Mouse (Mus musculus) adrenal gland, adult 10 weeks (tissue): Measurements from ENCODE around the gene Olfr980. TPM values are rescaled to one million over a fixed set of nuclear protein-coding genes. Genes with fewer than 3 reads are reported as not detected.

Experiments used
- polyA plus RNA-seq: library from polyadenylated mRNA; stranded (reverse); fragments of 350-450 nt; fragmentation: Illumina TruSeq; extraction: RNeasy Lipid Tissue Mini Kit (QIAGEN cat#74804); gene quantifications from one replicate; pipeline ENCODE4 v1.2.3, GENCODE M21; 2014; ENCODE audit warnings: low read depth, low replicate concordance

The Olfr980 gene
- polyA plus RNA-seq: not detected

DNA sequence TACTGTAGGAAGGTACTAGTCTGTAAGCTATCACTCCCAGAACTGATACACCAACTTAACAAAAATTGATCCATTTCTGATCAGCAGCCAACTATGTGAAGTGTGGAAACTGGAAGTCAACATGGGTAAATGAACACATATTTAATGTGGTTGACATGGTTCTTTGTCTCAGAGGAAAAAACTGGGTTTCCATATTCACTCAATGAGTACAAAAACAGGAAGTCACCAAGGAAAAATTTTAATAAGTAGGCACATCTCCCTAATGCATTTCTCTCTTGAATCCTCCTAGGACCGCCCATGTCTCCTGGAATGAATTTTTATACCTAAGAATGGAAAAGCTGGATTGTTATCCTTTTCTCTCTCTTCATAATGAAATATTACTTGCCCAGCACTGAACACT, at the start of gene Olfr980:
Gene Olfr980 (minus strand): TSS at position 101 of the 400 bp plus-strand sequence.

DNA sequence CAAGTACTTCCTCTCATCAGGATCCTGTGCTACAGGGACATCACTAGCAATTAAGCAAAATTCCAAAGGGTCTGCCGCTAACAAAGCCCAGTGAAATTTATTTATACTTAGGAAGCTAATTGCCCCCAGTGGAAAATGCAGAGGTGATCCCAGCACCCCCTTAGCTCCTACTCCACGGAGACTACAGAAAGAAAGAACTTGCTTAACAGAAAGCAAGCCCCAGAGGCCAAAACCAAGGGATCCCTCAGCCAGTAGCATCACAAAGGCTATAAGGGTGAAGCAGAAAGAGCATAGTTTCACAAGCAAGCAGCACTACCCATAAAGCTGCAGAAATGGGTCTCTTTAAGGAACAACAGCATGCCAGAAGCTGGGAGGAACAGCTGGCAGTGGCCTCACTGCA, 11.8 kb upstream of the Olfr980 start, which contains the start of gene Olfr981:
Gene Olfr981 (plus strand): TSS at position 301 of the 400 bp plus-strand sequence.

DNA sequence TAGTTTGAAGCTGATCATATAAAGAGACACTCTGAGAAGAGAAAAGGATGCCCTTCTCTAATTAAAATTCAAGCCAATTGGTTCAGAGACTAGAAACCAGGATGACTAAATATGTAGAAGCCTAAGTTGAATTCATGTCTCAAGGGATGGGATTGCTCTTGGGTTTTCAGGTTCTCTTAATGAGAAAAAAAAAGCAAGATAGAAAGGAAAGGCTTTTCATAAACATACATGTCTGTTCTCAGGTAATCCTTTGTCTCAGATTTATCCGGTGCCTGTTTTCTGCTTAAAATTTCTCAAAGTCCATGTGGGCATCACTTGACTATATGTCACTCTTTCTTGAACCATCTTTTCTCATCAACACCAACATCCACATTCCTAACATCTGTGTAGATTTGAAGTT, 6.0 kb downstream of the Olfr980 start, which contains the start of gene Olfr979:
Gene Olfr979 (minus strand): TSS at position 101 of the 400 bp plus-strand sequence.

DNA sequence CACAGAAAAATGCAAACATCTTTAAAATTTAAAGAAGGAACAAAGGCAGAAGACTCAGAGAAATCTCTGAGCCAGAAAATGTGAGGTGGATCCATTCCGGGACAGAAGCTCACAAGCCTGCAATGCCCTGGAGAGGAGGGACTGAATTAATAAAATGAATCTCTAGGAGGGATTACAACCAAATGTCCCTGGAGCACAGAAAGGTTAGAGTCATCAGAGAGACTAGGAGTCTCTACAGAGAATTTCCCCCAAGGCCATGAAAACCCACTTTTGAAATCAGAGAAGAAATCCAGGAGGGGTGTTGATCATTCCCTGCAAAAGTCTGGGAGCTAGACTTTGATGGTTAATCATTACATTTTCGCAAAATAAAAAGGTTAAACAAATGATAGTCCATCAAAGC, 17.6 kb downstream of the Olfr980 start, which contains the start of gene Olfr978:
Gene Olfr978 (plus strand): TSS at position 301 of the 400 bp plus-strand sequence.

DNA sequence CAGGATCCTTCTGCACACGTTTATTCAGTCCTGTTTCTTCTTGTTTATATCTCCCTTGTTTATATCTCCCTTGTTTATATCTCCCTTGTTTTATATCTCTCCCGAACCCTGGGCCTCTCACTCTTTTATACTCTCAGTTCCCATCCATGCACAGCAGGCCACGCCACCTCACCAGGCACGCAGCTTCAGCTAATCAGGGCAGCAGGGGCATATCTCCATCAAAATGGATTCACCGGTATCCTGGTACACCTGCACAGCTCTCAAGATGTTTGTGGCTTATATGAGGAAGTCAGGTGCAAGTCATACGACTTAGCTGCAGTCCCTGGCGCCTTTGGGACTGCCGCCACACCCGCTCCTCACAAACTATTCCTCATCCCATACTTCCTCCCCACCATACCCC, 48.3 kb downstream of the Olfr980 start, which contains the start of gene Olfr976:
Gene Olfr976 (minus strand): TSS at position 101 of the 400 bp plus-strand sequence.

Other genes with a start within 250 kb of the Olfr980 start
- gene Olfr968, start 226.3 kb downstream of the Olfr980 start, polyA plus RNA-seq: not detected
- not detected for gene Olfr969, start 218.6 kb downstream of the Olfr980 start, polyA plus RNA-seq
- gene Olfr970, start 200.7 kb downstream of the Olfr980 start, polyA plus RNA-seq: not detected
- gene Olfr971, start 172.7 kb downstream of the Olfr980 start, polyA plus RNA-seq: not detected
- gene Olfr972, start 143.2 kb downstream of the Olfr980 start, polyA plus RNA-seq: not detected
- not detected for gene Olfr229, start 102.2 kb downstream of the Olfr980 start, polyA plus RNA-seq
- gene Olfr974, start 72.1 kb downstream of the Olfr980 start, polyA plus RNA-seq: not detected
- gene Olfr975, start 57.5 kb downstream of the Olfr980 start, polyA plus RNA-seq: not detected
- gene Olfr976, start 48.4 kb downstream of the Olfr980 start, polyA plus RNA-seq: not detected
- not detected for gene Olfr978, start 17.5 kb downstream of the Olfr980 start, polyA plus RNA-seq
- not detected for gene Olfr979, start 6.1 kb downstream of the Olfr980 start, polyA plus RNA-seq
- not detected for gene Olfr981, start 11.9 kb upstream of the Olfr980 start, polyA plus RNA-seq
- gene Olfr982, start 64.2 kb upstream of the Olfr980 start, polyA plus RNA-seq: not detected
- not detected for gene Olfr983, start 84.0 kb upstream of the Olfr980 start, polyA plus RNA-seq
- gene Olfr984, start 104.6 kb upstream of the Olfr980 start, polyA plus RNA-seq: not detected
- gene Olfr985, start 120.6 kb upstream of the Olfr980 start, polyA plus RNA-seq: not detected
- not detected for gene Tmem225, start 138.5 kb upstream of the Olfr980 start, polyA plus RNA-seq
- gene Olfr986, start 171.3 kb upstream of the Olfr980 start, polyA plus RNA-seq: not detected
- 8.2 TPM for gene Zfp202, start 182.7 kb upstream of the Olfr980 start, polyA plus RNA-seq